Mouse (Mus musculus) right cerebral cortex, adult 18-20 months (tissue): ENCODE measurements around the gene Pik3r5.

ENCODE experiments used
- DNase-seq: peaks from one replicate; pipeline ENCODE4 v3.0.0; 2022; ENCODE audit warnings: mixed read lengths

Gene Pik3r5

DNA sequence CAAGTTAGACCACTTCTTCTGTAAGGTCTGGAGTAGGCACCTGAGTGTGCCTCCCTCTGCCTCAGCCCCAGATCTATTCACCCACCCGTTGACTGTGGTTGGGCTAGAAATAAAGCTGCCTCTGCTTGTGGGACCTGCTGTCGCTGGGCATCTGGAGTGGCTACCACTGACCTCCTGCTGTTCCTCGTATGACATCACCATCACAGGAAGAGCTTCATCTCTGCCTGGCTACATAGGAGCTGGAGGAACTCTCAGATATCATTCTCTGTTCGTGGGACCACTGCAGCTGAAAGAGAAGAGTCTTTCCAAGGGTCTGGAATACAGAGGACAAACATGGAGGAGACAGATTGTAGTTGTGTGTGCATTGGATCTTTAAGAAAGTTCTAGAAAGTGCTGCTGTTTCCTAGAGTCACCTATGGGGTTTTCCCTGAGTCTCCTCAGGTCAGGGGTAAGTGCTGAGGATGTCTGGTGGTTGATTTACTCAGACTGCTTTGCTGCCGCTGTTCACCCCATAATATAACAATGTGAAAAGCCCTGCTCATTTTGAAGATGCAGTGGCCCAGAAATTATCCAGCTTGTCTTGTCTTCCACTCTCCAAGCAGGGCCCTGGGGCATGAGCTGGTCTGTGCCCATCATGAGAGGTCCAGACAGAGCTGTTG is 20.0 kb downstream of the Pik3r5 start:
- no peak for DNase-seq

DNA sequence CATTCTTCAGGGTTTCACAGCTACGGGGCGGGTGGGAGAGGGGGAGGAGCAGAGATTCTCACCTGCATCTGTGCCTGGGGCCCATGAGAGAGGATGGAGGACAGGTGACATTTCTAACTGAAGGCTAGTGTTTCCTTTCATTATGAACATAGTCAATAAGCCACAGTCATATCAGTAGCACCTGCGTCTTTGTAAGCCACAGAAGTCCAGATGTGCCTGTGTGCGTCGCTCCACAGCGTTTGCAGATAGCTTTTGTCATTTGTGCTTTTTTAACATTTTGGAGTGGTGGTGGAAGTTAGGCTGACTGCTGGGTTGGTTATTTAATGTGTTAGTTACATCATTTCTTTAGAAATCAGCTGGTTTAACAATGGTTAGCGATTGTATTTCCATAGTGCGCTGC is 20.8 kb downstream of the Pik3r5 start:
- DNase-seq: no peak

- no peak for DNase-seq
These were observed 21.4 kb downstream of the Pik3r5 start for GRCm38 (mm10) chr11:68453301-68453700.

- no peak for DNase-seq
These were observed 26.2 kb downstream of the Pik3r5 start for GRCm38 (mm10) chr11:68458086-68458485.

DNA sequence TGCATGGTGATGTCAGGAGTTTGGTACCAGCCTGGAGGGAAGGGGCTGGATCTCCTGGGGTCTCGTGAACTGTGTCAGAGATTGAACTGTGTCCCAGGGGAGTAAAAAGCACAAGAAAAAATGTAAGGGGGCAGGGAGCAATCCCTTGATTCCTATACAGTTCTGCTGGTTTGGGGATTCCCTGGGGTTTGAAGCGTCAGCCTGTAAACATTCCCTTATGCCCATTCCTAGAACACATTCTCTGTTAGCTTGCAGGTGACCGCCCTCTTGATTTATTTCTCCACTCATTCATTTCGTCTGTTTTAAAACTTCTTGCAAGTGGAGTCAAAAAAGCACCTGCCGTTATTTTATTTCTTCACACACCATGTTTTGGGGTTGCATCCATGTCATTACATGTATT is 27.1 kb downstream of the Pik3r5 start:
- DNase-seq: no peak

DNA sequence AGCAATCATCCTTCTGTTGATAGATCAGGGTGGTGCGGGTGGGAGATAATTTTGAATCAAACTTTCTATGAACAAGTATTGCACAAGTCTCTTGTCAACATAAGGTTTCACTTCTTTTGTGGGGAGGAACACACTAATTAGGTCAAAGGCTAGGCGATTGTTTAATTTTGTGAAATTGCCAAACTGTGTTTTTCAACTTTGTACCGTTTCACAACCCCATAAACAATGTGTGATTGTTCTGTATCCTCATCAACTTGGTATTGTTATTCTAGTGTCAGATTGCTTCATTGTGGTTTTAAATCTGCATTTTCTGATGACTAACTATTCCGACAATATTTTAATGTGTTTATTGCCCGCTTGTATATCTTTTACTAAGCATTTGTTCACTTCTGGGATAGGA is 27.6 kb downstream of the Pik3r5 start:
- DNase-seq: no peak

DNA sequence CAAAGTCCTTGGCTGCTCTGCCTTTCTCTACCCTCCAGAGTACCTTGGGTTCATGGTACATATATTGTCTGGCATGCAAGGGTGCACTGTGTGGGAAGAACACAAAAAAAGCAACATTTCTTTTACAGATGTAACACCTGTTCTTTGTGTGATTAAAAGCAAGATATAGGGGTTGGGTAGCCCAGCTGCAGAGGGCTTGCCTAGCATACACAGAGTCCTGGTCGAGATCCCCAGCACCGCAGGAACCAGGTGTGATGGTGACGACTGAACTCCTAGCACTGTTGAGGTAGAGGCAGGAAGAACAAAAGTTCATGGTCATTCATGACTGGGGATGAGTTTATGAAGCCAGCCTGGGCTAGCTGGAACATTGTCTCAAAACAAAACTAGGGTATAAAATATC is 30.8 kb downstream of the Pik3r5 start:
- no peak for DNase-seq

GRCm38 (mm10) chr11:68464260-68464659 is 32.3 kb downstream of the Pik3r5 start:
- no peak for DNase-seq

DNA sequence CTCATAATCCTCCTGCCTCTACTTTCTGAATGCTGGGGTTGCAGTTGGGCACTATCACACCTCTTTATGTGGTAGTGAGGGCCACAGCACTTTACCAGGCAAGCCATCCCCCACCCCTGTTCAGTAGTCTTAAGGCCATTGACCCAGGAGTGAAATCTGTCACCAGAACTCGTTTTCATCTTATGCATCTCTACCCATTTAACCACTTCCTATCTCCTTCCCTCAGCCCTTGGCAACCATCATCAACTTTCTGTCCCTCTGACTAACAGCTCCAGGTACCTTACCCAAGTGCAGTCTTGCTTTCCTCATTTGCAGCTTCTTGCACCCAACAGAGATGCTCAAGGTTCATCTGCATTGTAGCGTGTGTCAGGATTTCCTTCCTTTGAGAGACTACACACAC is 33.2 kb downstream of the Pik3r5 start:
- DNase-seq: no peak

- DNase-seq: no peak
These were observed 35.5 kb downstream of the Pik3r5 start for GRCm38 (mm10) chr11:68467441-68467840.

- no peak for DNase-seq
These were observed 36.2 kb downstream of the Pik3r5 start for GRCm38 (mm10) chr11:68467962-68468612.

DNA sequence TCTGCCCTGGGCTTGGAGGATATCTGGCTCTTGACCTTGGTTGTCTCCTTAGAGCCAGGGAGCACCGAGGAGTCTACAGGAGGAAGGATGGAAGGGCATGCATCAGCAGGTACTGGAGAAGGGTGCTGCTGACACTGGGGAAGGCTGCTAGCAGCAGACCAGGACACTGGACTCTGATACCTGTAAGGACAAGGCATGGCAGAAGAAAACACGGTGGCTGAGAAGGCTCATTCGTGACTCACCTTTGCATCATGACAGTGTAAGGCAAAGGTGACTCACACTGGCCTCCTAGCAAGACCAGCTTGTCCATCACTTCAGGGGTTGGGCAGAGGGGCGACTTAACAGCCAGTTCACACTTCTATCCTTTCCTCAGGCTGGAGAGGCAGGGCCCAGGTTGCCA is 37.0 kb downstream of the Pik3r5 start:
- no peak for DNase-seq

GRCm38 (mm10) chr11:68472162-68472849 is 40.4 kb downstream of the Pik3r5 start:
- no peak for DNase-seq

DNA sequence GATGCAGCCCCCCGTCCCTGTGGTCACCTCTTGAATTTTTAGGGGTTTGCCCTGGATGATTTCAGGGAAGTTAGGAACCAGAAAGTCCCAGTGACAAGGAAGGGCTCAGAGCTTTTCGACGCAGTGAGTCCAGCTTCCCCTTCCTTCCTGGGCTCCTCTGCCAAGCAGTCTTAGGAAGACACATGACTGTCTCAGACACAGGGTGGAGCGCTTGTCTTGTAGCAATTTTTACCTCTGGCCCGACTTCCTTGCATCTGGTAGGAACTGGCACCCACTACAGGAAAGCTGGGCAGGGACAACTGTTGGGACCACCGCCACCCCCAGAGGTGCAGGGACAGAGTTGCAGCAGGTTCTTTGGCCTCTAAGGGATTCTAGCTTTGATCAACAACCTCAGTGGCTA is 42.7 kb downstream of the Pik3r5 start:
- DNase-seq: no peak

DNA sequence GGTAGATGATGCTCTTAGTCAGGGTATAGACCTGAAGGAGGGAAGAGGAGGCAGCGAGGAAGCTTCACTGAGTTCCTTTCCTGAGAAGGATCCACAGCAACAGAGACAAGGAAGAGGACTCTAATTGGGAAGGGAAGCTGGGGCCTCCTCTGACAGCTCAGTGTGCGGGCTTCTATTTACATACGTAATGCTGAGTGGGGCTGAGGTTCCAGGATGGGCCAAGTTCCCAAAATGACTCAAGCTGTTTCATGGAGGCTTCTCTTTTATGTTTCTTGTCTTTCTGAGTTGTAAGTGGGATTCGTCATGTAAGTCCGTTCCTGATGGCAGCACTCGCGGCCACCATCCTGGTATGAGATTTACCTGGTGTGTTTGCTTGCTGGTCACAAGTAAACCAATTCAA is 43.8 kb downstream of the Pik3r5 start:
- DNase-seq: no peak

DNA sequence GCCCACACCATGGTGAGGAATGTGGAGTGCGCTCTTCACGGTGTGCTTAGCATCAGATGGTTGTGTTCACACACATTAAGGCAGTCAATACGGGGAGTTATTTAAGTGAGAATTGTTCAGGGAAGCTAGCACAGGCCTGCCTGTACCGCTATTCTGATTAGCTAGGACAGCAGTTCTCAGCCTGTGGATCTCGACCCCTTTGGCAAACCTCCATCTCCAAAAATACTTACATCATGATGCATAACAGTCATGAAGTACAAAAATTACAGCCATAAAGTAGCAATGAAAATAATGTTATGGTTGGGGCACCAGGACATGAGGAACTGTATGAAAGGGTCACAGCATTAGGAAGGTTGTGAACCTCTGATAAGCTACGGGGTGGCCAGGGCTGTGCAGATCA is 45.7 kb downstream of the Pik3r5 start:
- no peak for DNase-seq

DNA sequence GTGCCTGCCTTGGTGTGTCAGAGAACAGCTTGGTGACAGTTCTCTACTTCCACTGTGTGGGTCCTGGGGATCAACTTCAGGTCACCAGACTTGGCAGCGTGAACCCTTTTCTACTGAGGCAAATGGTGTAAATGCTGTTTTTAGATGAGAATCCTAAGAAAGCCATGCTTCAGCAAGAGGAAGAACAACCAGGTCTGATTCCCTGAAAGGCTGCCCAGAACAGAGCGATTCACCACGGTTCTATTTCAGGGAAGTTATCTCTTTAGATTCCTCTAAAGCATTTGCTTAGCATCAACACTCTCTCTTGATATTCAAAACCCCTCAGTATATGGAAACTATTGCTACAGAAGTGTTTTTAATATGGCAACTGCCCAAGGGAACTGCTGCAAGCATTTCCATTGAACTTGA is 46.7 kb downstream of the Pik3r5 start:
- peak; percentile 19 for DNase-seq

DNA sequence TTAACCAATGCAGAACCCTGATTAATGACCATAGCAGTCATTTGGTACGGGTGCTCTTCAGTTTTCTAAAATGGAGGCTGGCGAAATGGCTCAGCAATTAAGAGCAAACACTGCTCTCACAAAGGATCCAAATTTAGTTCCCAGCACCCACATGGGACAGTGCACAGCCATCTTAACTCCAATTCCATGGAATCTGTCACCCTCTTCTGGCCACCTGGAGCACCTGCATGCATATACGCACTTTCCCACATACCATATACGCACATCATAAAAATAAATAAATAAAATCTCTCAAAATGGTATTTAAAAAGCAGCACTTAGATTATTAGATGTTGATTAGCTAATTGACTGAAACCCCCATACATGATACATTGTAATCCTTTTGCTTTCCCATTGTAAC is 48.7 kb downstream of the Pik3r5 start:
- no peak for DNase-seq

DNA sequence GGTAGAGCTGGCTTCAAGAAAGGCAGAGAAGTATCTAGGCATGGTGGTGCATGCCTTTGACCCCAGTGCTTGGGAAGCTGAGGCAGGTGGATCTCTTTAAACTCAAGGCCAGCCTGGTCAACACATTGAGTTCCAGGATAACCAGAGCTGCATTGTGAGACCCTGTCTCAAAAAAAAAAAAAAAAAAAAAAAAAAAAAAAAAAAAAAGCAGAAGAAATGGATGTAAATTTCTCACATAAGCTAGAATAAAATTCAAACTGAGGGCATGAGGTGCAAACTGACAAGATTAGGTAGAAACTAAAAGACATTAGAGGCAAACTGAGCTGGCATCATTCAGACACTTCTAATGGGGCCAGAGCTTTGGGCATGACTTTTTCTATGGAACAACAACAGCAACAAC is 50.1 kb downstream of the Pik3r5 start:
- DNase-seq: no peak

DNA sequence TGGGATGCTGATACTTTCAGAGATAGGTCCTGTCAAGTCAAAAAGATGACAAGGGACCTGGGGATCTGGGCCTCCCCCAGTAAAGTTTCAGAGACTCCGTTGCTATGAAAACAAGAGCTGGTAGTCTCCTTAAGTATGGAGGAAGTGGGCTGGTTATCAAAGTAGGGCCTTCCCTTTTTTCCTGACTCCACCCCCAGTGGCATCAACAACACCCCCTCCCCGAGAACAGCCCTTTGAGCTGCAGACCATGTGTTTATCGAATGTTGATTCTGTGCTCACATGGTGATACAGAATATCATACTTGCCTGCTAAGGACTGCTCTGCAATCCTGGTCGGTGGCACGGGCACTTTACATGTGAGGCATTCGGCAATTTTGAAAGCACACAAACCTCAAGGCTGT is 51.3 kb downstream of the Pik3r5 start:
- no peak for DNase-seq

DNA sequence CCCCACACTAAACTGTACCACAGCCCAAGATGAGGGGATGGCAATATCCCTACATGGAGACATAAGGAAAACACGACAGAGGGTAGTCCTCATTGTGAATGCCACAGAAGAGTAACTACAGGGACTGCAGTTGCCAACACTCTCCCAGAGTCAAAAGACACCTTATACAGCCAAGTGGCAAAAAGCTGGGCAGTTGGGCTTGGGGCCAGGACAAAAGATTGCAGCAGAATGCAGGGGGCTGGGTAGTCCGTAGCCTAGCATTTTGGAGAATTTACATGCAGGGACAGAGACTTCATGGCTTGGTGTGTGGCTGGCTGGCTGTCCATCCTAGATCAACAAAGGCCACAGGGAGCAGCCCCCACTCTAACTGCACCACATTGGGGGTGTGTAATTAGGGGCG is 52.5 kb downstream of the Pik3r5 start:
- no peak for DNase-seq

DNA sequence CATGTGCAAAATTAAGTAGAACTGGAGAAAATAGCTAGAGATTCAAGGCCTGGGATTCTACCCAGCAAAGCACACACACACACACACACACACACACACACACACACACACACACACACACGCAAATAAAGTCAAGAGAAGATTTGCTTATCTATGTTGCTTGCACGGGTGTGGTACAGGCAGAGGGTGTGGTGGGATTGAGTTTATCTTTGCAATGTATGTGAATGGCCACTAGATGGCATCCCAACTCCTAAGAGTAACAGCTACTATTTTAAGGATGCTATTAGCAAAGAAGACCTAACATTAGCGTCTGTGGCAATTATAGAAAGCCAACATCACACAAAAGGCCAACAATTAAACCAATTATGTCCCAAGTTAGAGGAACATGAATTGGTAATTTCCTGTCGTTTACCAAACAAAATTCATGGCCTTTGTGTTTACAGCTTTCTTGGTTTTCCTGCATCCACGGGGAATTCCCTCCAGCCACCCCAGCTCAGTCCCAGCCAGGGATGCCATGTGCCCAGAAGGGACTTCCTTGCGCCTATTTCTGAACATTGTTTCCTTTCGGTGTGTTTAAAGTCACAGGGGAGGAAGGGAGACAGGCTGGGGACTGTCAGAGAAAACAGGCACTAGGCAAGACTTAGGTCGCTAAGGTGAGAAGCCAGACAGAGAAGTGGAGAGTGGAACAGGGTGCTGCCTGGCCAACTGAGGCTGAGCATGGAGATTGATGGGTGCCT is 53.5 kb downstream of the Pik3r5 start:
- DNase-seq: peak; percentile 43

DNA sequence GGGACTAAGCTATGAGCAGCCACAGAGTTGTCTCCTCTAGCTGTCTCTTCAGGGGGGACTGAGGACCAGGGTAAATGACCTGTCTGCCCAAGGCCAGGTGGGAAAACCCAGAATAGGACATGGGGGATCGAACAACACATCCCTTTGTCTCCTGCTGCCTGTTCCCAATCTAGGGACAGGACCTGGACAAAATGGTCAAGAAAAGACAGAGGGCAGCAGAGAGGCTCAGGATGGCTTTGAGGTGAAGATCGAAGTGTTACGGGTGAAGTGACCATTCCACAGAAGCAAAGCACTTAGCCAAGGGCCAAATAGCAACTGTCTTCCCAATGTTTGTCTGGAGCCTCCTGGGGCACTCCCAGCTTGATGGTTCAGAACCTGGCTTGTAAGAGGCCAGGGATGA is 54.2 kb downstream of the Pik3r5 start:
- no peak for DNase-seq

DNA sequence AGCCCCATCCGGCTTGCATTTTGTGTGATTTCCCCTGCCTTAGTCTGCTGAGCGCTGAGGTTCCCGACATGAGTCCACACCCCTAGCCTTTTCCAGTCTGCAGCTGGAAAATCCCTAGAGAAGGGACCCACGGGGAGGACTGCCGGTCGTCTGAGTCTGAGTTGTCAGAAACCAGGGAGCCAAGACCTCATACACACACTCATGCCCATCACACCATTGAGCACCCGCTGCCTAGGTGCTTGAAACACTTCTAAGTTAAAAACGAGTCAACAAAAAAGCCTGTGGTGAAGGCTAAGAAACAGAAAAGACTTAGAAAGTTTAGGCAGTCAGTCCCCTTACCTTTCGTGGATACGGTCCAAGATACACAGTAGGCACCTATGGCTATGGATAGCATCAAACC is 55.8 kb downstream of the Pik3r5 start:
- DNase-seq: no peak
